Mouse (Mus musculus) forebrain, embryonic 16.5 days (tissue): Measurements from ENCODE around the gene Ttll4. TPM values are rescaled to one million over a fixed set of nuclear protein-coding genes. Genes with fewer than 3 reads are reported as not detected.

ENCODE experiments used
- ATAC-seq: fragments of 200-750 bp; cut with Nextera tagmentation; 2 replicates; pipeline ENCODE4 v1.8.0; 2017; ENCODE audit warnings: mild to moderate bottlenecking, moderate library complexity
- H3K27ac ChIP-seq: fragments of 300-500 bp; sonication (generic); 2 replicates; pipeline ENCODE4 v1.5.1; 2014; ENCODE audit warnings: low read length, control low read depth
- H3K27me3 ChIP-seq: fragments of 300-500 bp; sonication (generic); replicated peaks from 2 replicates; pipeline ENCODE4 v1.6.1; 2014; ENCODE audit warnings: low read length; ENCODE audit not compliant: control insufficient read depth, insufficient read depth
- H3K36me3 ChIP-seq: fragments of 300-500 bp; sonication (generic); 2 replicates; pipeline ENCODE4 v1.6.1; 2014; ENCODE audit not compliant: control insufficient read depth, insufficient read depth
- H3K4me1 ChIP-seq: fragments of 300-500 bp; sonication (generic); replicated peaks from 2 replicates; pipeline ENCODE4 v1.6.1; 2014; ENCODE audit warnings: low read length; ENCODE audit not compliant: control insufficient read depth, insufficient read depth
- H3K4me2 ChIP-seq: fragments of 300-500 bp; sonication (generic); 2 replicates; pipeline ENCODE4 v1.6.1; 2014; ENCODE audit warnings: mild to moderate bottlenecking, low read length, control low read depth
- H3K4me3 ChIP-seq: fragments of 300-500 bp; sonication (generic); replicated peaks from 2 replicates; pipeline ENCODE4 v1.5.1; 2014; ENCODE audit warnings: mild to moderate bottlenecking, low read length, control low read depth
- H3K9ac ChIP-seq: fragments of 300-500 bp; sonication (generic); replicated peaks from 2 replicates; pipeline ENCODE4 v1.6.1; 2014; ENCODE audit warnings: low read depth, low read length, control low read depth
- H3K9me3 ChIP-seq: fragments of 300-500 bp; sonication (generic); 2 replicates; pipeline ENCODE4 v1.6.1; 2016; ENCODE audit warnings: low read length; ENCODE audit not compliant: control insufficient read depth
- WGBS: fragments of 180-500 bp; shearing (Covaris S2); extraction: QIAGEN DNeasy Blood & Tissue Kit; methylation state at CpG from one replicate; pipeline ENCODE4 v1.1.7; 2014; 5-methylcytosine and 5-hydroxymethylcytosine counted together
- polyA plus RNA-seq: library from polyadenylated mRNA; unstranded; fragments of >200 nt; fragmentation: Nextera tagmentation; extraction: Ambion mirVana; gene quantifications from 2 replicates; pipeline ENCODE4 v1.2.1, GENCODE M21; 2015

The Ttll4 gene
- 16.6 and 16.7 TPM in 2 replicates for polyA plus RNA-seq

DNA sequence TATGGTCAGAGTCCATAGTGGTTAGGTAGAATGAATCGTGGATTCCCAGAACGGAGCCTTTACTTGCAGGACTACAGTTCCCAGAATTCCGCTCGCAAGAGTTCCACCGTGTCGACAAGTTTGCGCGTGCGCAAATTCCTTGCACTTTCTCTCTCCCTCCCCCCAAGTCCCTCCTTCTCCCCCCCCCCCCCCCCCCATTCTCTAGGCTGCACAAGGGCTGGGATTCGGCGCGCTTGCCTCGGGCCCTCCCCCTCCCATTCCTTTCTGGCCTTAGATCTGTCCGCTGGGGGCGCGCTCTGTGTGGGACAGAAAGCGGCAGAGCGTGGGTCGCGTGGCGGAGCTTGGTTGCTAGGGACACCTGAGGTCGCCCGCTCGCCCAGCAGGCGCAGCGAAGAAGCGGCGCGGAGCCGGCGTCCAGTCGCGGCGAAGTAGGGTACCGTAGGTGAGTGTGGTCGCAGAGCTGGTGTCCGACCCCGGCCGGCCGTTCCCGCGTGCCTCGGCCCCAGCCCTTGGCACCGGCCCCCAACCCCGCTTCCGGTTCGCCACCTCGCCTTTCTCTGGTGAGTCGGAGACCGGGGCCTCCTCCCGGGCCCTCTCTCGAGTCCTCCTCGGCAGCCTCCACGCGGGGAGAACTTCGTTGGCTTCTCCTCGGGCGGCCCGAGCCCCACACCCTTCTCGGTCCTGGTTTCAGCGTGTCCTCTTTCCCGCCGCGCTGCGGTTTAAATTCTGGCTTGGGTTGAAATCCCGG lies at the start of gene Ttll4:
Ttll4 (plus strand) TSS at position 298 of the 748 bp plus-strand sequence.
- Histone ChIP-seq H3K27me3 (no peaks in the 10 kb centered on the region), H3K4me2 (peak within 1 kb of the TSS; percentile 83), H3K4me3 (peak within 1 kb of the TSS; percentile 94), H3K36me3 (no peaks in the 10 kb centered on the region), H3K9me3 (no peaks in the 10 kb centered on the region), H3K4me1 (peaks cover 12% of the 10 kb centered on the region), H3K27ac (peak within 1 kb of the TSS; percentile 77), H3K9ac (peak within 1 kb of the TSS; percentile 89)
- WGBS: under 1% methylated on average over 63 of the region's 66 CpGs
- peak; percentile 97 for ATAC-seq

DNA sequence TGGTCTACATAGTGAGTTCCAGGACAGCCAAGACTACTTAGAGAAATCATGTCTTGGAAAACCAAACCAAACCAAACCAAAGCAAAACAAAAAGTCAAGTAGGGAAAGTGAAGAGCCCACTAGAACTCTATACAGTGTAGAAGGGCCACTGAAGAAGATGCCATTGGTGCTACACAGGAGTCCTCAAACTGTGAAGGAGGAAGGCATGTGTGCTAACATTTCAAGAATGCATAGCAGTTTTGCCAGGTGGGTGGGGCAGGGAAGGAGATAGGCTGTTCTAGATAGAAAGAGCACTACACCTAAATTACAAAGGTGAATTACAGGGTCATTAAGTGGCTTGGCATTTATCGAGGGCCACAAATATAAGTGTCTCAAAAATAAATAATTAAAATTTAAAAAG lies 37.4 kb upstream of the Ttll4 start:
- WGBS: 97% methylated on average over 1 of the region's 1 CpGs
- Histone ChIP-seq H3K27ac (no peak overlapping the region), H3K4me2 (no peak overlapping the region), H3K9ac (no peak overlapping the region), H3K36me3 (peaks cover 25% of the 10 kb centered on the region), H3K4me3 (no peak overlapping the region), H3K9me3 (no peaks in the 10 kb centered on the region), H3K4me1 (no peaks in the 10 kb centered on the region), H3K27me3 (no peaks in the 10 kb centered on the region)
- ATAC-seq: no peak

DNA sequence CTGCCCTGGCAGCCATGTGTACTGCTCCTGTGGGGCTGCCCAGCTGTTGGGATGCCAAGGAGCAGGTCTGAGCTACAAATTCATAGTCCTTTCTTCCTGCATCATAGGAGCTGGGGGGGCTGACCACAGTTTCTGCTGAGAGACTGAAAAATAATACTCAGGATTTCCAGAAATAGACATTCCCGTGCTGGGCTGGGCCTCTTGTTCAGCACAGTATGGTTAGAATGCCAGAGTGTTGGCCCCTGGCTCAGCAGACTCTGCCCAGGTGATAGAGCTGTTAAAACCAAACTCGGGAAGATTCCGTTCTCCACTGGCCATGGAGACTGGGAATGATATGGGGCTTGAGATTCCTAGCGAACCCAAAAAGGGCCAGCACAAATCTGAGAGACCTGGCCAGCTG lies 35.5 kb upstream of the Ttll4 start:
- no peaks in the 10 kb centered on the region for H3K4me1 ChIP-seq
- no peak overlapping the region for H3K9ac ChIP-seq
- H3K4me3 ChIP-seq: no peak overlapping the region
- H3K27ac ChIP-seq: no peak overlapping the region
- no peak for ATAC-seq
- H3K9me3 ChIP-seq: no peaks in the 10 kb centered on the region
- peaks cover 28% of the 10 kb centered on the region for H3K36me3 ChIP-seq
- WGBS: 87% methylated on average over 4 of the region's 4 CpGs
- no peak overlapping the region for H3K4me2 ChIP-seq
- no peaks in the 10 kb centered on the region for H3K27me3 ChIP-seq

DNA sequence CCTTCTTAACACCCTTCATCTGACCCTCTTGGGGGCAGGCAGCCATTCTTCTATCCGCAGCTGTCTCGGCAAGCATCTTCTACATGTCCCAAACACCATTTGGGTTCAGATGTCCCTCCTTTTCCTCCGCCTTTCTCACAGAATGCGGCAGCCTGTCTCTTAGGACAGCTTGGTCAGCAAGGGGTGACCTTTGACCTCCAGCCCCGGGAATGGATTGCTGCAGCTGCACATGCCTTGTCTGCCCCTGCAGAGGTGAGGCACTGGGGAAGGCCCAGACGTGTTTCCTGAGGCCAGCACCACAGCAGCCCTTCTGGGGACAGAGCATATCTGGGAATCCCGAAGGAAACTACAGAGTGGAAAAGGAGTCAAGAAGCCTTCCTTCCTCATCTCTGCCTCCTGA lies 33.5 kb upstream of the Ttll4 start:
- ATAC-seq: no peak
- H3K4me1 ChIP-seq: no peaks in the 10 kb centered on the region
- H3K9me3 ChIP-seq: no peaks in the 10 kb centered on the region
- H3K4me2 ChIP-seq: no peak overlapping the region
- no peak overlapping the region for H3K4me3 ChIP-seq
- peaks cover 27% of the 10 kb centered on the region for H3K36me3 ChIP-seq
- 62% methylated on average over 7 of the region's 7 CpGs for WGBS
- no peak overlapping the region for H3K27ac ChIP-seq
- no peak overlapping the region for H3K9ac ChIP-seq
- no peaks in the 10 kb centered on the region for H3K27me3 ChIP-seq

DNA sequence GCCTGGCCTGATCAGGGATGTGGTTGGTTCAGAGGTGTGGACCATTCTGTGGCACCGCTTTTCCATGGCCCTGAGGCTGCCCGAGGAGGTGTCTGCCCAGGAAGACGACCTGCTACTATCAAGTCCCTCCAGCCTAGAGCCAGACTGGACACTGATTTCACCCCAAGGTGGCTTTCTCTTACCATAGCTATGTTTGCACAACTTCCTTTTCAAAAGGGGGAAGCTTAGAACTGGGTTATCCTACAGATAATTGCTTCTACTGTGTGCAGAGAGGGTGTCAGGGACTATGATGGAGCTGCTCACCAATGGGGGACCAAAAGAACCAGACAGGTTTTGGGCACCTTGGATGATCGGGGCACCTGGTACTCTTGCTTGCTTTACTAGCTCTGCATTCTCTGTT lies 28.8 kb upstream of the Ttll4 start:
- H3K27ac ChIP-seq: no peak overlapping the region
- no peak overlapping the region for H3K4me3 ChIP-seq
- H3K4me1 ChIP-seq: no peaks in the 10 kb centered on the region
- H3K27me3 ChIP-seq: no peaks in the 10 kb centered on the region
- H3K4me2 ChIP-seq: no peak overlapping the region
- 79% methylated on average over 4 of the region's 4 CpGs for WGBS
- no peak overlapping the region for H3K9ac ChIP-seq
- H3K9me3 ChIP-seq: no peaks in the 10 kb centered on the region
- peaks cover 11% of the 10 kb centered on the region for H3K36me3 ChIP-seq
- ATAC-seq: no peak

DNA sequence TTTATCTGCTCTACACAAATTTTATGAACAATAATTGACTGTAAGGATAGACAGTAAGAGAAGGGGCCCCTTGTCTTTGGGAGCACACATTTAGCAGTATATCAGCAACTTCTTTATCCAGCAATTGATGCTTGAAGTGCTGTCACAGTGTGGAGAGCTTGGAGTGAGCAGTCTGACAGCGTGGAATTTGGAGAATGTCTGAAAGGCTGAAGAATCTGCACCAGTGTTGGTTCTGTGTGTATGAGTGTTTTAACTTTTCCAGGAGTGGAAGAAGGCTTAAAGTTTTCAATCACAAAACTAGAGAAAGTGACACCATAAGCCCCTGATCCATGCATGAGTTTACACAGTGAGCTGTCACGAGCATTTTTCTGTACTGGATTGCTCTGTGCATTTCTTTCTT lies 18.0 kb upstream of the Ttll4 start:
- H3K4me2 ChIP-seq: no peak overlapping the region
- H3K9ac ChIP-seq: no peak overlapping the region
- no peaks in the 10 kb centered on the region for H3K36me3 ChIP-seq
- no peaks in the 10 kb centered on the region for H3K27me3 ChIP-seq
- H3K27ac ChIP-seq: no peak overlapping the region
- WGBS: 65% methylated on average over 2 of the region's 2 CpGs
- H3K9me3 ChIP-seq: no peaks in the 10 kb centered on the region
- no peak overlapping the region for H3K4me3 ChIP-seq
- ATAC-seq: no peak
- H3K4me1 ChIP-seq: no peaks in the 10 kb centered on the region

DNA sequence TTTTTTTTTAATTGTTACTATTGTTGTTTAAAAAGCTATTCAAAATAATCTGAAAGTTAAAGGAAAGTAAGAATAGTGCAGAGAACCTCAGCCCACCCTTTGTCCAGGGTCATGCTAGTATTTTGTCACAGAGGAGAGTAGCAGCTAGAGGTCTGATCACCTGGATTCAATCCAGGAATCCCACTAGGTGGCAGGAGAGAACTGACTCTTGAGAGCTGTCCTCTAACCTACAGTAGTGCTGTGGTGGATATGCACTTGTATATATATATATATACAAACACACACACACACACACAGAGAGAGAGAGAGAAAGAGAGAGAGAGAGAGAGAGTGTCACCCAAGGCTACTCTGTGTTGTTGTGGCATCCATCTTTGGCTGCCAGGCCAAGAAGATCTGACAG lies 17.6 kb upstream of the Ttll4 start:
- H3K4me1 ChIP-seq: no peaks in the 10 kb centered on the region
- no peaks in the 10 kb centered on the region for H3K9me3 ChIP-seq
- no peak for ATAC-seq
- no peak overlapping the region for H3K27ac ChIP-seq
- no peak overlapping the region for H3K4me3 ChIP-seq
- no peaks in the 10 kb centered on the region for H3K27me3 ChIP-seq
- H3K36me3 ChIP-seq: no peaks in the 10 kb centered on the region
- no peak overlapping the region for H3K9ac ChIP-seq
- H3K4me2 ChIP-seq: no peak overlapping the region

DNA sequence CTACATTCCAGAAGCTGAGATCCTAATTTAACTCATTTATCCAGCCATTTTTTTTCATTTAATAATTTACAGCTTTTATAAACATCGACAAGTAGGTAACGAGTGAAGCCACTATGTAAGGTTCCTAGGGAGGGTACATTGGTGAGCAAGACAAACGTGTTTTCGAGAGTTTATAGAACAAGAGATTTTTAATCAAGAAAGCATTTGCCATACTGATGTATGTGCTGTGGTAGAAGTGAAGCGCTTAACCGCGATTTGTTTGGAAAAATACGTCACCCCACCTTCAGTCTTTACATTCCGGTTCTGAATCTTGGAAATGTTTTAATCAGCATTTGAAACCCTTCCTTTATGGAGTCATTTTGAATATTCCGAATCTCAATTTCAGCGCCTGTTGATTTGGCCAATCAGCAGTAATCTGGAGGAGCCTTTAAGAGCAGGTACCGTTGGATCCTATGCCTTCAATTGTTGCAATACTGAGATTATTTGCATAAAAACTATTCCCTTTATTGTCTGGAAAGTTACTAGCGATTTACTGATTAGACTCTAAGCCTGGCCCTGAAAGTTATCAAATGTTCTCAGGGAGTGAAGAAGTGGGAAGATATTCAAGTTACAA lies 814 bp downstream of the Ttll4 start:
- H3K27ac ChIP-seq: peak overlapping the region; percentile 77
- H3K9ac ChIP-seq: peak overlapping the region; percentile 89
- 0 out of 2 replicates have a peak, but pooled peaks have one; percentile 16 for ATAC-seq
- peak overlapping the region; percentile 94 for H3K4me3 ChIP-seq
- no peaks in the 10 kb centered on the region for H3K36me3 ChIP-seq
- no peaks in the 10 kb centered on the region for H3K27me3 ChIP-seq
- H3K4me1 ChIP-seq: peaks cover 12% of the 10 kb centered on the region
- WGBS: 1% methylated on average over 13 of the region's 13 CpGs
- peak overlapping the region; percentile 83 for H3K4me2 ChIP-seq
- no peaks in the 10 kb centered on the region for H3K9me3 ChIP-seq

DNA sequence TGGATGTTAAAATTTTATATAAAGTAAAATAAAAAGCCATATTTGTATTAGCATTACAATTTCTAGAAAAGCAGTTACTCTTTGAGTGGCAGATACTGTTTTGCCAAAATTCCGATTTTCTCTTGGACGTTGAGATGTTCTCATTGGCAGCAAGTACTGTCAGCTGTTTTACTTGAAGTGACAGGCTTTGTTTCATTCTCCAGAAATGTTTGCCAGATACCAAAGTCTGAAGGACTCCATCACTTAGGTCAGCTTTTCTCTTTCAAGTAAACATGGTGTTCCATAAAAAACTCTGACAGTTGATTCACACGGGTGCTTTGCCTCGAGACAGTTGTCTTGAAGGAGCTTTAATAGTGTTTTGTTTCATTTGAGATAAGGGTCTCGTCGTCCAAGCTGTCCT lies 3.6 kb downstream of the Ttll4 start:
- Histone ChIP-seq H3K4me3 (no peak overlapping the region), H3K4me2 (no peak overlapping the region), H3K27ac (no peak overlapping the region), H3K9me3 (no peaks in the 10 kb centered on the region), H3K4me1 (peaks cover 12% of the 10 kb centered on the region), H3K27me3 (no peaks in the 10 kb centered on the region), H3K9ac (no peak overlapping the region), H3K36me3 (0 out of 2 replicates have a peak, but pooled peaks cover 4% of the 10 kb centered on the region)
- 66% methylated on average over 6 of the region's 6 CpGs for WGBS
- no peak for ATAC-seq
